Mouse (Mus musculus): ENCODE measurements around the gene Scn8a. TPM values are rescaled to one million over a fixed set of nuclear protein-coding genes. Genes with fewer than 3 reads are reported as not detected.

Gene Scn8a
- polyA plus RNA-seq, 1 experiment from 2014 or later = 12.7 TPM

DNA sequence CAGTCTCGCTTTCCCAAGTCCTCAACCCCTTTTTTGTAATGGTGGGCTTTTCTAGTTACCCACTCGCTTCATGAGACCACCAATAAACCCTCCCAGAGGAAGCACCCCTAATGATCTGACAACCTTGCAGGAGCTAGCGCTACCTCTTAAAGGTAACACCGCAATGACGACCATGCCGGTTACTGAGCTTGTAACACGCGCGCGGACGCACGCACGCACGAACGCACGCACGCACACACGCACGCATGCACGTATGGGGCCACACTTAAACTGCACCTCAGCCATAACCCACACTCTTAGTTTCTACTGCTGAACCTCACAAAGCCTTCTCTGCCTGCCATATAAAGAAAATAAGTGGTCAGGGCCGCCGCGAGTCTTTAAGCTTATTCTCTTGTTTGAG is 26.8 kb downstream of the Scn8a start:
- H3K36me3 ChIP-seq (ENCODE audit: control insufficient read depth, insufficient read depth, low read length) = no peaks in the 10 kb centered on the region
- no peak overlapping the region for H3K27ac ChIP-seq (ENCODE audit: low read depth, low read length)
- DNase-seq (ENCODE audit: low spot score) (no peak), ATAC-seq (ENCODE audit: insufficient read depth, low FRiP score, low TSS enrichment) (no peak)
- no peaks in the 10 kb centered on the region for H3K4me1 ChIP-seq (ENCODE audit: control insufficient read depth, insufficient read depth, low read length)
- no peak overlapping the region for H3K9ac ChIP-seq (ENCODE audit: low read length)
- H3K4me3 ChIP-seq (ENCODE audit: low read depth, low read length) = no peak overlapping the region
- H3K27me3 ChIP-seq (ENCODE audit: control insufficient read depth, insufficient read depth, low read length) = no peaks in the 10 kb centered on the region
- no peak overlapping the region for H3K4me2 ChIP-seq (ENCODE audit: low read depth)
- 97% methylated on average over 23 of the region's 23 CpGs for WGBS
- 0 out of 2 replicates have a peak, but pooled peaks cover 3% of the 10 kb centered on the region for H3K9me3 ChIP-seq (ENCODE audit: control insufficient read depth, low read length)

DNA sequence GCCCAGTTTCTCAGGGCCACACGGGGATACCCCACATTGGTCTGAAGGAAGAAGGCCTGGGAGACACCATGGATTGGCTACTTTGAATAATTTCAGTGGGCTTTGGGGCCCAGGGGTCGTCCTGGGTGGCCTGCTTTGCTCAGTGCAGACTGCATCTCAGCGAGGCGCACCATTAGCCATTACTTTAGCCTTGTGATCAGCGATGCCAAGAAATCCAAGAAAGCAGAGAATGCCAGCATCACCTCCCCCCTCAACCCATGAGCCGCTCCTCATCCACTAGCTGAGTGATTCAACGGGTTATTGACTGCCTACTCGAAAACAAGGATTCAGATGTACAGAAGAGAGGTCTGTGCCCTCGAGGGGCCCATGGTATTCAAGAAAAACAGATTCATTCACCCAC is 34.2 kb downstream of the Scn8a start:
- Histone ChIP-seq H3K9me3 (ENCODE audit: control insufficient read depth, low read length) (no peaks in the 10 kb centered on the region), H3K4me3 (ENCODE audit: low read depth, low read length) (no peak overlapping the region), H3K4me1 (ENCODE audit: control insufficient read depth, insufficient read depth, low read length) (no peaks in the 10 kb centered on the region), H3K9ac (ENCODE audit: low read length) (no peak overlapping the region), H3K4me2 (ENCODE audit: low read depth) (no peak overlapping the region), H3K27me3 (ENCODE audit: control insufficient read depth, insufficient read depth, low read length) (no peaks in the 10 kb centered on the region), H3K27ac (ENCODE audit: low read depth, low read length) (no peak overlapping the region), H3K36me3 (ENCODE audit: control insufficient read depth, insufficient read depth, low read length) (no peaks in the 10 kb centered on the region)
- no peak for DNase-seq (ENCODE audit: low spot score)
- no peak for ATAC-seq (ENCODE audit: insufficient read depth, low FRiP score, low TSS enrichment)
- WGBS = 83% methylated on average over 9 of the region's 9 CpGs

- peaks cover 5% of the 10 kb centered on the region for H3K4me1 ChIP-seq (ENCODE audit: control insufficient read depth, insufficient read depth, low read length)
- no peaks in the 10 kb centered on the region for H3K36me3 ChIP-seq (ENCODE audit: control insufficient read depth, insufficient read depth, low read length)
- ATAC-seq (ENCODE audit: insufficient read depth, low FRiP score, low TSS enrichment) (no peak), DNase-seq (ENCODE audit: low spot score) (no peak)
- H3K9ac ChIP-seq (ENCODE audit: low read length) = no peak overlapping the region
- 42% methylated on average over 2 of the region's 2 CpGs for WGBS
- H3K4me3 ChIP-seq (ENCODE audit: low read depth, low read length) = no peak overlapping the region
- no peak overlapping the region for H3K4me2 ChIP-seq (ENCODE audit: low read depth)
- no peaks in the 10 kb centered on the region for H3K27me3 ChIP-seq (ENCODE audit: control insufficient read depth, insufficient read depth, low read length)
- H3K27ac ChIP-seq (ENCODE audit: low read depth, low read length) = no peak overlapping the region
- H3K9me3 ChIP-seq (ENCODE audit: control insufficient read depth, low read length) = no peaks in the 10 kb centered on the region
Measured at GRCm38 (mm10) chr15:100905006-100905405, 35.3 kb downstream of the Scn8a start.

GRCm38 (mm10) chr15:100905751-100906150 is 36.1 kb downstream of the Scn8a start:
- no peaks in the 10 kb centered on the region for H3K9me3 ChIP-seq (ENCODE audit: control insufficient read depth, low read length)
- DNase-seq (ENCODE audit: low spot score) (no peak), ATAC-seq (ENCODE audit: insufficient read depth, low FRiP score, low TSS enrichment) (no peak)
- H3K4me2 ChIP-seq (ENCODE audit: low read depth) = no peak overlapping the region
- H3K9ac ChIP-seq (ENCODE audit: low read length) = no peak overlapping the region
- WGBS = 89% methylated on average over 8 of the region's 8 CpGs
- no peak overlapping the region for H3K4me3 ChIP-seq (ENCODE audit: low read depth, low read length)
- H3K27ac ChIP-seq (ENCODE audit: low read depth, low read length) = no peak overlapping the region
- no peaks in the 10 kb centered on the region for H3K36me3 ChIP-seq (ENCODE audit: control insufficient read depth, insufficient read depth, low read length)
- peaks cover 10% of the 10 kb centered on the region for H3K4me1 ChIP-seq (ENCODE audit: control insufficient read depth, insufficient read depth, low read length)
- H3K27me3 ChIP-seq (ENCODE audit: control insufficient read depth, insufficient read depth, low read length) = no peaks in the 10 kb centered on the region

DNA sequence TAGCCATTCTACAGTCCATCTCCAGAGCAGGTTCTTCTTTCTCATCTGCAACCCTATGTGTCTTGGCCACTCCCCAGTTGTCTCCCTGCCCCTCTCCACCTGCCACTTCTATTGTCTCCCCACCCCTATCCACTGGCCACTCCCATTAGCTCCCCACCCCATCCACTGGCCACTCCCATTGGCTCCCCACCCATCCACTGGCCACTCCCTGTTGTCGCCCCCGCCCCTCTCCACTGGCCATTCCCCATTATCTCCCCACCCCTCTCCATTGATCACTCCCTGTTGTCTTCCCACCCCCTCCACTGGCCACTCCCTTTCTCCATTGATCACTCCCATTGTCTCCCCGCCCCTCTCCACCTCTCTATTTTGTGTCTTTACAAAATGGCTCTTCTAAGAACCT is 39.2 kb downstream of the Scn8a start:
- Histone ChIP-seq H3K9me3 (ENCODE audit: control insufficient read depth, low read length) (no peaks in the 10 kb centered on the region), H3K27ac (ENCODE audit: low read depth, low read length) (peak overlapping the region; percentile 60; the same call in 1 of the 2 replicates), H3K27me3 (ENCODE audit: control insufficient read depth, insufficient read depth, low read length) (no peaks in the 10 kb centered on the region), H3K36me3 (ENCODE audit: control insufficient read depth, insufficient read depth, low read length) (no peaks in the 10 kb centered on the region), H3K4me3 (ENCODE audit: low read depth, low read length) (no peak overlapping the region), H3K9ac (ENCODE audit: low read length) (no peak overlapping the region), H3K4me1 (ENCODE audit: control insufficient read depth, insufficient read depth, low read length) (peaks cover 14% of the 10 kb centered on the region), H3K4me2 (ENCODE audit: low read depth) (no peak overlapping the region)
- DNase-seq (ENCODE audit: low spot score) (peak; percentile 51), ATAC-seq (ENCODE audit: insufficient read depth, low FRiP score, low TSS enrichment) (peak; percentile 69)
- WGBS = 24% methylated on average over 3 of the region's 3 CpGs

DNA sequence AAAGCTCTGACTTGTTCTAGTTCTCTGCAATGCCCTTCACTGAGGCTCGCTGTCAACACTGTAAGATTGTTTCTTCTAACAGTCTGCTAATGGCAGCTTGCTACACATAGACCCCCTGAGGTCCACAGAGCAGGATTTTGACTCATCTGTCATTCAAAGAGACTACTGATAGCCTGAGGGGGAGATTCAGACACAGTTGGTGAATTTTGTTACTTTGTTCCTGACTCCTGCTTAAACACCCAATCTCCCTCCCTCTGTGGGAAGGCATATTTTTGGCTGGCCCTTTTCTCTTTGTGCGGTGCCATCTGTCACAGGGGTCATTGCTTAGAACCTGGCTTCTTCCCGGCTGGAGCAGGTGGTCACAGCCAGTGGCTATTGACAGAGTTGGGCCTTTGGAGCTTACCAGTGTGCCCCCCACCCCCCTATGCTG is 40.1 kb downstream of the Scn8a start:
- WGBS = 26% methylated on average over 3 of the region's 3 CpGs
- no peaks in the 10 kb centered on the region for H3K27me3 ChIP-seq (ENCODE audit: control insufficient read depth, insufficient read depth, low read length)
- no peaks in the 10 kb centered on the region for H3K9me3 ChIP-seq (ENCODE audit: control insufficient read depth, low read length)
- no peak overlapping the region; the same call in 1 of the 2 replicates for H3K9ac ChIP-seq (ENCODE audit: low read length)
- H3K36me3 ChIP-seq (ENCODE audit: control insufficient read depth, insufficient read depth, low read length) = no peaks in the 10 kb centered on the region
- H3K27ac ChIP-seq (ENCODE audit: low read depth, low read length) = peak overlapping the region; percentile 60
- no peak overlapping the region for H3K4me2 ChIP-seq (ENCODE audit: low read depth)
- H3K4me3 ChIP-seq (ENCODE audit: low read depth, low read length) = no peak overlapping the region
- H3K4me1 ChIP-seq (ENCODE audit: control insufficient read depth, insufficient read depth, low read length) = peaks cover 14% of the 10 kb centered on the region
- ATAC-seq (ENCODE audit: insufficient read depth, low FRiP score, low TSS enrichment) (0 out of 2 replicates have a peak, but pooled peaks have one; percentile 62), DNase-seq (ENCODE audit: low spot score) (peak; percentile 52)

DNA sequence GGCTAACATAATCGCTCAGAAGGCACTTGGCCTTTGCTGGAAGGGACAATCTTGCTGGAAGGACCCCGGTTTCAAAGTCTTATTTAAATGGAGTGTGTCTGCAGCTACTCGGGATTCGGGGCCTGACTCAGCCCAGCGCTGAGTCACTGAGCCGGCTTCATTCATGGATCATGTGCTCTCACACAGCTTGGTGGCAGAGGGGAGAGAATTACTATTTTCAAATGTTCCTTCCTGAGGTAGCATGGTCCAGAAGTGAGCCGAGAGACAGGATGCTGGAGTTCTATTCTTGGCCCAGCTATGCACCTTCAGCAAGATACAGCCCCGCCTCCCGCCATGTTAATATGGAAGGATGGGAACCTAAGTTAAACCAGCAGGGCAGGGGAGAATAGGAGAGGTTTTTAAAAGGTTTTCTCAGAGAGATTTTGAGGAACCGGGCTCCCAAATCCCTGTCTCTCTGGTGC is 40.8 kb downstream of the Scn8a start:
- H3K4me1 ChIP-seq (ENCODE audit: control insufficient read depth, insufficient read depth, low read length) = peaks cover 14% of the 10 kb centered on the region
- WGBS = 62% methylated on average over 10 of the region's 10 CpGs
- H3K4me2 ChIP-seq (ENCODE audit: low read depth) = no peak overlapping the region
- no peaks in the 10 kb centered on the region for H3K9me3 ChIP-seq (ENCODE audit: control insufficient read depth, low read length)
- peak overlapping the region; percentile 9; the same call in 1 of the 2 replicates for H3K9ac ChIP-seq (ENCODE audit: low read length)
- DNase-seq (ENCODE audit: low spot score) (peak; percentile 23), ATAC-seq (ENCODE audit: insufficient read depth, low FRiP score, low TSS enrichment) (no peak)
- no peak overlapping the region for H3K4me3 ChIP-seq (ENCODE audit: low read depth, low read length)
- H3K27me3 ChIP-seq (ENCODE audit: control insufficient read depth, insufficient read depth, low read length) = no peaks in the 10 kb centered on the region
- no peaks in the 10 kb centered on the region for H3K36me3 ChIP-seq (ENCODE audit: control insufficient read depth, insufficient read depth, low read length)
- H3K27ac ChIP-seq (ENCODE audit: low read depth, low read length) = peak overlapping the region; percentile 60

DNA sequence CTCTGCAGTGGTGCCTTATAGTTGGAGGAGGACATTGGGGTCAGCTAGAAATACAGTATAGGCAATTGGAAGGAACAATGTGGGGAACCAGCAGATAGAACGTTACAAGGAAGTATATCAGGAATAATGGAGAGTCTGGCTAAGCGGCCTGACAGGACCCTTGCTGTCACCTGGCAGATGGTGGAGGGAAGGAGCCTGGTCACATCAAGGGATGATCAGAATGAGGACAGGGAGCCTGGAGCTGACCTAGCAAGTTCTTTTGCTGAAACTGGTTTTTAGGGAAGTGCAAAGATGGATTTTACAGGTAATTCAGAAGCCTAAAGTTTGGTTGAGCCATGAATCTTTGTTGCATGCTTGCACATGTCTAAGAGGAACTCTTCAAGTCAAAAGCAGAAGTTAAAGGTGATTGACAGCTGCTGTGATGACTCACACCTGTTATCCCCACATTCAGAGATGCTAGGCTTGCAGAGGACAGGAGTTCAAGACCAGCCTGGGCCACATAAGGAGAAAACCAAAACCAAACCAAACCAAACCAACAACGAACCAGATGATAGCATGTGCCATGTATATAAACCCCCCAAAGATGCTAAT is 43.1 kb downstream of the Scn8a start:
- Histone ChIP-seq H3K9ac (ENCODE audit: low read length) (no peak overlapping the region), H3K27me3 (ENCODE audit: control insufficient read depth, insufficient read depth, low read length) (no peaks in the 10 kb centered on the region), H3K9me3 (ENCODE audit: control insufficient read depth, low read length) (no peaks in the 10 kb centered on the region), H3K4me1 (ENCODE audit: control insufficient read depth, insufficient read depth, low read length) (peaks cover 14% of the 10 kb centered on the region), H3K4me2 (ENCODE audit: low read depth) (no peak overlapping the region), H3K27ac (ENCODE audit: low read depth, low read length) (no peak overlapping the region), H3K36me3 (ENCODE audit: control insufficient read depth, insufficient read depth, low read length) (no peaks in the 10 kb centered on the region), H3K4me3 (ENCODE audit: low read depth, low read length) (no peak overlapping the region)
- 83% methylated on average over 3 of the region's 3 CpGs for WGBS
- DNase-seq (ENCODE audit: low spot score) (no peak), ATAC-seq (ENCODE audit: insufficient read depth, low FRiP score, low TSS enrichment) (no peak)

DNA sequence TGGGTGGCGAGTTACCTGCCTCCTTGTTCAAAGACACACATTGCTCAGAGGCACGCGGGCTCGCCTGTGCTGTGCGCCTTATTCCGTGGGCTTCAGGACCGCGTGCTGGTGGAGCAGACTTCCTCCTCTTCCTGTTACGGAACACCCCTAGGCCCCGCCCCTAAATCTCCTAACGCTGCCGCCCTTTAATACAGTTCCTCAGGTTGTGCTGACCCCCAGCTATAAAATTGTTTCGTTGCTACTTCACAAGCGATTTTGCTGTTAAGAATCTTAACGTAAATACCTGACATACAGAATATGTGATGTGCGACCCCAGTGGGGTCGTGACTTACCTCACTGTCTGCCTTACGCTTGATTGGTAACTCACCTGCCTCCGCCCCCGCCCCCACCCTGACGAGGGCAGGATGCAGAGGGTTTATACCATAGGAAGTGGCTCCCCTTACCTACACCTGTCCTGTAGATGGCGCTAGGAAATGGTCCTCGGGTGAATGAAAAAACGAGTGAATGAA is 45.1 kb downstream of the Scn8a start:
- H3K9ac ChIP-seq (ENCODE audit: low read length) = no peak overlapping the region
- no peaks in the 10 kb centered on the region for H3K9me3 ChIP-seq (ENCODE audit: control insufficient read depth, low read length)
- H3K27me3 ChIP-seq (ENCODE audit: control insufficient read depth, insufficient read depth, low read length) = no peaks in the 10 kb centered on the region
- ATAC-seq (ENCODE audit: insufficient read depth, low FRiP score, low TSS enrichment) (no peak), DNase-seq (ENCODE audit: low spot score) (peak; percentile 55)
- no peak overlapping the region for H3K27ac ChIP-seq (ENCODE audit: low read depth, low read length)
- H3K36me3 ChIP-seq (ENCODE audit: control insufficient read depth, insufficient read depth, low read length) = no peaks in the 10 kb centered on the region
- WGBS = 5% methylated on average over 24 of the region's 24 CpGs
- H3K4me1 ChIP-seq (ENCODE audit: control insufficient read depth, insufficient read depth, low read length) = peaks cover 12% of the 10 kb centered on the region
- H3K4me3 ChIP-seq (ENCODE audit: low read depth, low read length) = peak overlapping the region; percentile 15; the same call in 1 of the 2 replicates
- H3K4me2 ChIP-seq (ENCODE audit: low read depth) = peak overlapping the region; percentile 29

Measured in neural tube, embryonic 11.5 days (tissue).